Mouse (Mus musculus) B cell, adult 67 days (primary cell): ENCODE measurements around the gene Zfp185. TPM values are rescaled to one million over a fixed set of nuclear protein-coding genes. Genes with fewer than 3 reads are reported as not detected.

Experiments
- total RNA-seq, 2 experiments: library from RNA; stranded (reverse); gene quantifications; 4 replicates each; pipeline ENCODE4 v1.2.4; 2023

Gene Zfp185
- total RNA-seq, result not detected

DNA sequence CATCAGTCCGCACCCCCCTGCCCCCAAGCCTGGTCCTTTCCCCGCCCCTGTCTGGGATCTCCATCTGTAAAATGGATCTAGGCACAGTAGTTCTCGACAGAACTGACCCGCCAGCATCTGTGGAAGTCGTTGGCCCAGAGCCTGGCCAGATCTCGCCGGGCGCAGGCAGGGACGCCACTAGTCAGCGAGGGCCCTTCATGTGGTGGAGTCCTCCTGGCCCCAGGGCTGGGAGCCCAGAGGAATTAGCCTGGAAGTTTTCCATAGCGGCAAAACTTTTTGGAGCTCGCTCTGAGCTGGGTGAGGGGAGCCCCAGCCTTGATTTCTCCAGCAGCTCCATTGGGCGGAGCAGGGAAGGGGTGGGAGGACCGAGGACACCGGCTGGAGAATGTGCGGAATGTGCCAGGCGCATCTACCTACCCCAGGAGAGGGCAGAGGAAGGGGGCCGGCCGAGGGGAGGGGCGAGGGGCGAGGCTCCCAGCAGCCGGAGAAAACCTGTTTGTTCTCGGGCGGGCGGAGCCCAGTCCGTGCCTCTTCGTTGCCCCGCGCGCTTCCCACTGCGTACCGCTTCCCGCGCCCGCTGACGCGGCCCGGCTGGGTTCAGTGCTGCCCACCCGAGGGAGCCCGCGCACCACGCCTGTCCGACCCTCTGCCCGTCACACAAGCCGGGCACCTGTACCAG lies at the start of gene Zfp185:
Gene Zfp185 (plus strand): TSS at position 499 of the 679 bp plus-strand sequence.

DNA sequence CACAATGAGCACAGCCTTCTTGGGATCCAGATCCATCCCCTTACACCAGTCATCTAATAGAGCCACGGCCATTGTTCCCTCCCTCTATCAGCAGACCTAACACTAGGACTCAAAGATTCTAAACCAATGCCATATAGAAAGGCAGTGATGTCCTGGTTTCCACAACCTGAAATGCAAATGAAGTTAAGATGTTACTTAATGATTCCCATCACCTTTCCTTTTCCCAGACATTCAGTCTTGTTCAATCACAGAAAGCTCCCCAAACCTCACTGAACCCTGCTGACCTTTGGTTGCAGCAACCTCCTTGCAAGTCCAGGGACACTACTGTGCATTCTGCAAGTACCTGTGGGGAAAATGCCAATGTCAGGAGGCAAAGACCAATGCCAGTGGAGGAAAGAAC lies 49.9 kb downstream of the Zfp185 start, which contains the start of gene Pnma5:
Gene Pnma5 (minus strand): TSS at position 101 of the 400 bp plus-strand sequence.

DNA sequence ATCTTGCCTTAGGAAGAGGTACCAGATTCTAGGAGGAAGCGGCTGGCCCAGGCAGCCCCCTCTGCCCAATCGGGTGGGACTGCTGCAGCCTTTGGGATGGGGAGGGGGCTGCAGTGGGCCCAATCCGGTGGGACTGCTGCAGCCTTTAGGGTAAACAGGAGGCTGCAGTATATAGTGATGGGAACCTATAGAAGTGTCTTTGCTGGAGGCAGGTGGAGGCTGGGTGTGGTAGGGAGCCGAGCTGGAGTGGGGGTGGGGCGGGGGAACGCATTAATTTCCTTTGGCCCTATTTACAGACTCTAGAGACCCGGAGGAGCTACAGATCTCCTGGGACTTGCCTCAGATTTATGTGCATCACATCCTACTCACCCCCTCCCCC lies 77.3 kb downstream of the Zfp185 start, which contains the start of gene Pnma3:
Gene Pnma3 (plus strand): TSS at position 373 of the 379 bp plus-strand sequence.

Other genes starting within 250 kb of the Zfp185 start
- not detected for gene Gabrq, start 162.2 kb upstream of the Zfp185 start, total RNA-seq
- gene Cetn2, start 68.9 kb upstream of the Zfp185 start, total RNA-seq, result 10 to 100 TPM; 46.2 to 53.4 TPM
- 10 to 100 TPM; 10.1 to 12.5 TPM for gene Nsdhl, start 68.8 kb upstream of the Zfp185 start, total RNA-seq
- 1 to 10 TPM in 1 of 2 experiments, under 1 TPM in 1; 0.75 to 2.1 TPM for gene Pnma5, start 49.8 kb downstream of the Zfp185 start, total RNA-seq
- gene Pnma3, start 77.4 kb downstream of the Zfp185 start, total RNA-seq, result not detected
- 10 to 100 TPM in 1 of 2 experiments, 1 to 10 TPM in 1; 3.6 to 16.1 TPM for gene Xlr4a, start 95.1 kb downstream of the Zfp185 start, total RNA-seq
- gene Xlr3a, start 109.8 kb downstream of the Zfp185 start, total RNA-seq, result 1 to 10 TPM in 1 of 2 experiments, not detected in 1; 2.1 TPM
- gene Gm14685, start 129.7 kb downstream of the Zfp185 start, total RNA-seq, result under 1 TPM; 0.17 to 0.21 TPM
- not detected for gene Xlr5b, start 161.5 kb downstream of the Zfp185 start, total RNA-seq
- not detected for gene DXBay18, start 162.1 kb downstream of the Zfp185 start, total RNA-seq
- gene Spin2d, start 189.7 kb downstream of the Zfp185 start, total RNA-seq, result not detected
- gene Xlr3b, start 204.9 kb downstream of the Zfp185 start, total RNA-seq, result 10 to 100 TPM in 1 of 2 experiments, 1 to 10 TPM in 1; 5.9 to 24.8 TPM
- 10 to 100 TPM; 21.7 to 36.8 TPM for gene Xlr4b, start 227.0 kb downstream of the Zfp185 start, total RNA-seq
- gene F8a, start 241.0 kb downstream of the Zfp185 start, total RNA-seq, result 10 to 100 TPM; 11.0 to 12.9 TPM